Mouse (Mus musculus): ENCODE results near the gene Brinp1. TPM values are rescaled to one million over a fixed set of nuclear protein-coding genes. Genes with fewer than 3 reads are reported as not detected.

The Brinp1 gene
- not detected for total RNA-seq (2023)

GRCm38 (mm10) chr4:68954322-68954901, at the start of gene Brinp1:
TSS of gene Brinp1 (minus strand) at chr4:68954397.

